Mouse (Mus musculus): Measurements from ENCODE around the gene Zfp786. TPM values are rescaled to one million over a fixed set of nuclear protein-coding genes. Genes with fewer than 3 reads are reported as not detected.

Zfp786 gene
- polyA plus RNA-seq (2012; rRNA removed), result 0.10 and 0.12 TPM in 2 replicates

DNA sequence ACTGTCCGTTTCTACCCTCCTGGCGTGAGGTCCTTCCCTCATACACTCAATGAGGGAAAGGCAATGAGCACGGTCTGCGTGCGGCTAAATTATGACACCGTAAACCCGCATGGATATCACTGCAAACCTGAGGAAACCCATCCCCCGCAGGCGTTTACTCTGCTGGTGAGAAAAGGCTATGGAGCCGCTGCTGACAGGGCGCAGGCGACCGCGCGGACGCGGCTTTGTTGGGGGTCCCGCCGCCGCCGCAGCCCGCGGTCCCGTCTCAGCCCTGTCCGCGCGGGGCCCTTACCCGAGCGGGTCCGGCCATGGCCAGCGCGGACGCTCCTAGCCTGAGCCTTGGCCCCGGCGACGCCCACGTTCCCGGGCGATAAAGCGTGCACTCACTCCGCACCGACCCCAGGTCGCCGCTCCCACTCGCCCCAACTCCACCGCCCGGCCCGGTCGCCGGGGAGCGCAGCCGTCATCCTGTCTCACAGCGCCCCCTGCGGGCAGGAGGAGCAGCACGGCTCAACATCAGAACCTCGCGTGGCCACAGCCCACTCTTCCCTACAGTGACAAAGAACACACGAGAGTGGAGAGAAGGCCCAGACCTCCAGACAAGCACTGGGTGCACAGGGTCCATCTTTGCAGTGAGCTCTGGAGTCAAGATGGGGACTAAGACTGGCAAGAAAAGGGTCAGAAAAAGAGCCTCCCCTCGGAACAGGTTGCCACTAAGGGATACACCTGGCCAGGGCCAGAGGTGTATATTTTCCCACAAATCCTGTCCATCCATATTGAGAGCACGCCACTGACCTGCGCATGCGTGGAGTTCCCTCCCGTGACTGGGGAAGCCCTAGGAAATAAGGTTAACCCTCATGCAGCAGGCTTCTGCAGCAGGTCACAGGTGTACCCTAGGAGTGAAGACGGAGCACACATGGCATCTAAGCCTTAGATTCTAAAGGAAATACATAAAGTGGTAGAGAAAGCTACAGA lies at the start of gene Zfp786:
TSS of gene Zfp786 (minus strand) at position 764 of the 975 bp plus-strand sequence.

DNA sequence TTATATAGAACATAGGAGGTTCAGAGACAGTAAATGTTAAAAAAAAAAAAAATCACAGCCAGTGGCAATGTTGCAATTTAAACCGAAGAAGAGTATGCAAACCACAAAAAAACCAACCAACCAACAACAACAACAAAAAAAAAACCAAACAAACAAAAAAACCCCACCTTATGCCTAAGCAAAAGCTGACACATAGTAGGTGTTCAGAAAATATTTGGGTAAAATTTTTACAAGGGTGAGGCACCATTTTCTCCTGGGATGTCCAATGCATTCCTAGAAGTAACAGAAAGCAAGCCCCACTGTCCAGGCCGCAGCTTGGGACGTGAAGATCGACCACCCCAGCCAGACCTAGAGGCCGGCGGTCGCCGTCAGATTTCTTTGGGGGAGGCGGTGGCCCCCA lies 46.4 kb upstream of the Zfp786 start, which contains the start of gene Zfp282:
TSS of gene Zfp282 (plus strand) at position 147 of the 400 bp plus-strand sequence.

DNA sequence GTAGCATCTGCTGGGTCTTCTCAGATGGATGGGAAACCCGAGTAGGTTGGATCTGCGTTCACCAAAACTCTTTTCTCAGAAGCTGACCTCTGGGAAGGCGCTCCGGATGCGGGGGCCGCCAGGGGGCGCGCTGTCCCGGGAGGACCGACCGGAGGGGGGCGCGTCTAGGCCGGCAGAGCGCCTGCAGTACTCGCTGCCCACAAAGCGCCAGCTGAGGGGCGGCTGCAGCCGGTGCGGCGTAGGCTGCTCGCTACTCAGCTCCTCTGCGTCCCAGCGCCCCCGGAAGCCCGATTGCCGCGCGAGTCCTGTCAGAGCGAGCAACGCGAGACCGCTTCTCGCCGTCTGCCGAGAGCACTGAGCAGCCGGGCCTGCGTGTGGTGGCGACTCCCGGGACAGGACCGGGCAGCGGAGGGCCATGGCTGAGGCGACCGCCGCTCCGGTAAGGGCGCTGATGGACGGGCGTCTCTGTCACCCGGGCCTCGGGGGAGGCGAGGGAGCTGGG lies 4.9 kb upstream of the Zfp786 start, which contains the start of gene Zfp398:
TSS of gene Zfp398 (plus strand) at position 180 of the 502 bp plus-strand sequence.

DNA sequence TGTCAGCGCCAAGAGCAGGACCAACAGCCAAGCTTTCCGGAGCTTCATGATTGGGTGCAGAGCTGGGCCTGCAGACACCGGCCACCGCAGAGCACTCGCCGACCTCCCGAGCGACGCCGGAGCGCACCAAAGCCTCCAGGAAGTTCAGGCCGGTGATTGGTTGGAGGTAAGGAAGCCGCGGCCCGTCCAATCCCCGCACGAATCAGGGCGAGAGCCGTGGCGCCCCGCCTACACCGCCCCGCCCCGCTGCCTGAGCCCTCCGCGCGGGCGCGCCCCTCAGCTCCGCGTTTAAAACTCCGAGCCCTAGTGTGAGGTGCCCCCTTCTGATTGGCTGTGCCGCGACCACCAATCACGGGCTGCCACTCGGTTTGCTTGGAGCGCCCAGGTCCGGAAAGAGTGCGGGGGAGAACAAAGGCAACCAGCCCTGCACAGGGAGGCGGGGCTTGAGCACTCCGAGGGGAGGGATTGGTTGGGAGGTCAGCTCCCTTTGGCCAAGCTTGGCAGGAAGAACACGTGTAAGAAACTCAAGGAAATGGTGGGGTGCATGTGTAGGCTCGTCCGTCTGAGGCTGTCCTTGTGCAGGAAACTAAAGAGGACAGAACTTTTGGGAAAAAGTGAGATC lies 17.3 kb downstream of the Zfp786 start, which contains the start of gene Pdia4:
TSS of gene Pdia4 (minus strand) at position 174 of the 622 bp plus-strand sequence.

Other genes with a start within 250 kb of the Zfp786 start
- 0.51 and 1.6 TPM in 2 replicates for gene Ezh2, start 235.5 kb downstream of the Zfp786 start, polyA plus RNA-seq (2012; rRNA removed)
- 3.7 and 6.4 TPM in 2 replicates for gene Pdia4, start 17.4 kb downstream of the Zfp786 start, polyA plus RNA-seq (2012; rRNA removed)
- gene Zfp398, start 4.8 kb upstream of the Zfp786 start, polyA plus RNA-seq (2012; rRNA removed), result 2.7 and 3.1 TPM in 2 replicates
- 3.1 and 3.4 TPM in 2 replicates for gene Zfp282, start 46.3 kb upstream of the Zfp786 start, polyA plus RNA-seq (2012; rRNA removed)
- 2.9 and 3.7 TPM in 2 replicates for gene Zfp212, start 89.6 kb upstream of the Zfp786 start, polyA plus RNA-seq (2012; rRNA removed)
- gene Zfp956, start 122.5 kb upstream of the Zfp786 start, polyA plus RNA-seq (2012; rRNA removed), result 3.1 and 4.2 TPM in 2 replicates
- gene Zfp777, start 218.0 kb upstream of the Zfp786 start, polyA plus RNA-seq (2012; rRNA removed), result 9.9 and 10.4 TPM in 2 replicates